Mouse (Mus musculus): ENCODE measurements at regions not wholly inside any gene's neighbourhood (a gene's known extent, or its start where the extent isn't known, plus 50 kb on each side); places are given as distances from the start of the nearest gene placed in this dataset.
A peak's percentile ranks its signal among the peaks of the same experiment; 100 is the strongest.

DNA sequence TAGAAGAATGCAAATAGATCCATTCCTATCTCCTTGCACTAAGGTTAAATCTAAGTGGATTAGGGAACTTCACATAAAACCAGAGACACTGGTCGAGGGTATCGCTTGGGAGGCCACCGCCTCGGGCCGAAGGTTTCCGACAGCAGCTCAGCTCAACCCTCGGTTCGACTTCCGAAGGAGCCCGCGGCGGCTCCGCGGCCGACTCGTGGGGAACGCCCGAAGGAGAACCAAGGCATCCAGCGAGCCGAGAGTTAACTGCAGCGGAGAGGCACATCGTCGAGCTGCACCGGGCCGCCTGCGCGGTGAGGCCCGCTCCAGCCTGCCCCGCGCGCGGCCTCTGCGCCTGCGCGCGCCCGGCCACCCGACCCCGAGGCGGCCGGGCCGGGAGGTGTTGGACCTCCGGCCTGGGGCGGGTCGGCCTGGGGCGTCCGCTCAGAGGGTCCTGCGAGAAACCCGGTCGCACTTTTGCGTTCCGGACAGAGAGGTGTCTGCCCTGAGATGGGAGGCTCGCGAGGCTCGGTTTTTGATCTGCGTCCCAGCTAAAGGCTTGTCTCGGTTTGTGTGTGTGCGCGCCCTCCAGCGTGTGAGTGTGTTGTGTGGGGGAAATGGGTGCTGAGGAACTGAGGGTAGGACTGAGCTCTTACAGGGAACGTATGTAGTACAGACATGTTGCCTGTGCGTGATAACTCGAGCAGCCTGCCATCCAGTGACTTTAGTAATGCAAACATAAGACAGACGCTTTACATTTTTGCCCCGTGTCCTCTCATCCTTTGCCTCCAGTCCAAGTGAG, 50.9 kb upstream of the Vmn2r9 start:
- DNase-seq (ENCODE audit: low spot score in 2 of 2), result peak; percentile 15 to 43
